Mouse (Mus musculus): ENCODE results near the gene Mpped2. TPM values are rescaled to one million over a fixed set of nuclear protein-coding genes. Genes with fewer than 3 reads are reported as not detected.

Gene Mpped2
- polyA plus RNA-seq, 1 experiment: not detected

- Histone ChIP-seq H3K4me2 (ENCODE audit: low read depth) (no peak overlapping the region), H3K27me3 (ENCODE audit: control insufficient read depth, insufficient read depth, insufficient read length) (no peaks in the 10 kb centered on the region), H3K4me3 (no peak overlapping the region), H3K36me3 (ENCODE audit: control insufficient read depth, insufficient read depth) (no peaks in the 10 kb centered on the region), H3ac (ENCODE audit: control insufficient read depth, insufficient read length) (no peak overlapping the region), H3K79me2 (ENCODE audit: control insufficient read depth, insufficient read depth) (no peaks in the 10 kb centered on the region)
- TF ChIP-seq MAX (IDR thresholded peaks at IDR 0.05; ENCODE audit: low read depth) (no peak), CEBPB (IDR thresholded peaks at IDR 0.05; ENCODE audit: insufficient read depth, poor library complexity, severe bottlenecking) (no peak), SRF (IDR thresholded peaks at IDR 0.05; ENCODE audit: control insufficient read depth, insufficient read length, low read depth) (no peak), MYOD1 (IDR thresholded peaks at IDR 0.05; ENCODE audit: control insufficient read depth in 1 of 3, insufficient read length in 2 of 3, low read depth in 2 of 3) (no peak), POLR2A (IDR thresholded peaks at IDR 0.05; ENCODE audit: insufficient read length, low read depth) (no peak), USF1 (IDR thresholded peaks at IDR 0.05; ENCODE audit: low read depth) (no peak), POLR2AphosphoS2 (IDR thresholded peaks at IDR 0.05; ENCODE audit: insufficient read length, low read depth) (no peak), E2F4 (IDR thresholded peaks at IDR 0.05; ENCODE audit: insufficient read depth) (no peak)
Measured at GRCm38 (mm10) chr2:106735792-106736359, 42.8 kb downstream of the Mpped2 start.

GRCm38 (mm10) chr2:106738951-106739350 lies 45.9 kb downstream of the Mpped2 start:
- no peak overlapping the region for H3ac ChIP-seq (ENCODE audit: control insufficient read depth, insufficient read length)
- no peaks in the 10 kb centered on the region for H3K79me2 ChIP-seq (ENCODE audit: control insufficient read depth, insufficient read depth)
- no peak for TF ChIP-seq REST (IDR thresholded peaks at IDR 0.05; ENCODE audit: insufficient read depth, insufficient read length)
- TF ChIP-seq USF1 (IDR thresholded peaks at IDR 0.05; ENCODE audit: low read depth): no peak
- TF ChIP-seq SRF (IDR thresholded peaks at IDR 0.05; ENCODE audit: control insufficient read depth, insufficient read length, low read depth): no peak
- TF ChIP-seq POLR2AphosphoS2 (IDR thresholded peaks at IDR 0.05; ENCODE audit: insufficient read length, low read depth): no peak
- TF ChIP-seq TCF3 (IDR thresholded peaks at IDR 0.05; ENCODE audit: insufficient read length, low read depth): no peak
- no peak for TF ChIP-seq MYOD1 (IDR thresholded peaks at IDR 0.05; ENCODE audit: control insufficient read depth in 1 of 3, insufficient read length in 2 of 3, low read depth in 2 of 3)
- TF ChIP-seq POLR2A (IDR thresholded peaks at IDR 0.05; ENCODE audit: insufficient read length, low read depth): no peak
- TF ChIP-seq TCF12 (IDR thresholded peaks at IDR 0.05; ENCODE audit: insufficient read depth, poor library complexity, severe bottlenecking): no peak
- no peak for TF ChIP-seq MAX (IDR thresholded peaks at IDR 0.05; ENCODE audit: low read depth)
- H3K36me3 ChIP-seq (ENCODE audit: control insufficient read depth, insufficient read depth): no peaks in the 10 kb centered on the region
- H3K4me3 ChIP-seq: no peak overlapping the region
- H3K4me2 ChIP-seq (ENCODE audit: low read depth): no peak overlapping the region
- H3K27me3 ChIP-seq (ENCODE audit: control insufficient read depth, insufficient read depth, insufficient read length): no peaks in the 10 kb centered on the region

- Histone ChIP-seq H3K36me3 (ENCODE audit: control insufficient read depth, insufficient read depth) (no peaks in the 10 kb centered on the region), H3ac (ENCODE audit: control insufficient read depth, insufficient read length) (no peak overlapping the region), H3K4me2 (ENCODE audit: low read depth) (no peak overlapping the region), H3K27me3 (ENCODE audit: control insufficient read depth, insufficient read depth, insufficient read length) (no peaks in the 10 kb centered on the region), H3K79me2 (ENCODE audit: control insufficient read depth, insufficient read depth) (no peaks in the 10 kb centered on the region), H3K4me3 (no peak overlapping the region)
- TF ChIP-seq MYOG (IDR thresholded peaks at IDR 0.05; ENCODE audit: control insufficient read depth in 1 of 3, insufficient read depth in 1 of 3, insufficient read length in 2 of 3, low read depth in 2 of 3): no peak
- TF ChIP-seq TCF3 (IDR thresholded peaks at IDR 0.05; ENCODE audit: insufficient read length, low read depth): no peak
- no peak for TF ChIP-seq POLR2AphosphoS2 (IDR thresholded peaks at IDR 0.05; ENCODE audit: insufficient read length, low read depth)
- TF ChIP-seq E2F4 (IDR thresholded peaks at IDR 0.05; ENCODE audit: insufficient read depth): no peak
- TF ChIP-seq POLR2A (IDR thresholded peaks at IDR 0.05; ENCODE audit: insufficient read length, low read depth): no peak
- TF ChIP-seq MAX (IDR thresholded peaks at IDR 0.05; ENCODE audit: low read depth): no peak
- TF ChIP-seq CEBPB (IDR thresholded peaks at IDR 0.05; ENCODE audit: insufficient read depth, poor library complexity, severe bottlenecking): no peak
- TF ChIP-seq USF1 (IDR thresholded peaks at IDR 0.05; ENCODE audit: low read depth): no peak
- no peak for TF ChIP-seq SRF (IDR thresholded peaks at IDR 0.05; ENCODE audit: control insufficient read depth, insufficient read length, low read depth)
- no peak for TF ChIP-seq REST (IDR thresholded peaks at IDR 0.05; ENCODE audit: insufficient read depth, insufficient read length)
- TF ChIP-seq MYOD1 (IDR thresholded peaks at IDR 0.05; ENCODE audit: control insufficient read depth in 1 of 3, insufficient read length in 2 of 3, low read depth in 2 of 3): no peak
- TF ChIP-seq TCF12 (IDR thresholded peaks at IDR 0.05; ENCODE audit: insufficient read depth, poor library complexity, severe bottlenecking): no peak
Measured at GRCm38 (mm10) chr2:106744086-106744485, 51.0 kb downstream of the Mpped2 start.

DNA sequence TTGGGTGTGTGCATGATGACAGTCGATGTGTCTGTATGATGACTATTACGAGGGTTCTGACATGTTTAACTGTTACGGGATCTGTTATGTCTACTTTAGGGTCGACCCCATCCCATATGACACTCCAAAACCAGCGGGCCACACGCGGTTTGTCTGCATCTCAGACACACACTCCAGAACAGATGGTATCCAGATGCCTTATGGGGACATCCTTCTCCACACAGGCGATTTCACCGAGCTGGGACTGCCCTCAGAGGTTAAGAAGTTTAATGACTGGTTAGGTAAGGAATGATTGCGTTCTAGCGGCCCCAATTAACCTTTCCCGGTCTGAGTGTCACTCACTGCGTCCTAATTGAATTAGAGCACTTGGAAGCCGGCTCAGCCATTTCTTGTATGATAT lies 51.5 kb downstream of the Mpped2 start:
- no peaks in the 10 kb centered on the region for H3K79me2 ChIP-seq (ENCODE audit: control insufficient read depth, insufficient read depth)
- no peaks in the 10 kb centered on the region for H3K36me3 ChIP-seq (ENCODE audit: control insufficient read depth, insufficient read depth)
- H3K4me3 ChIP-seq: no peak overlapping the region
- no peak overlapping the region for H3K4me2 ChIP-seq (ENCODE audit: low read depth)
- H3K27me3 ChIP-seq (ENCODE audit: control insufficient read depth, insufficient read depth, insufficient read length): no peaks in the 10 kb centered on the region
- TF ChIP-seq MYOG (IDR thresholded peaks at IDR 0.05; ENCODE audit: control insufficient read depth in 1 of 3, insufficient read depth in 1 of 3, insufficient read length in 2 of 3, low read depth in 2 of 3) (no peak), POLR2A (IDR thresholded peaks at IDR 0.05; ENCODE audit: insufficient read length, low read depth) (no peak), CEBPB (IDR thresholded peaks at IDR 0.05; ENCODE audit: insufficient read depth, poor library complexity, severe bottlenecking) (no peak), E2F4 (IDR thresholded peaks at IDR 0.05; ENCODE audit: insufficient read depth) (no peak), TCF3 (IDR thresholded peaks at IDR 0.05; ENCODE audit: insufficient read length, low read depth) (no peak), REST (IDR thresholded peaks at IDR 0.05; ENCODE audit: insufficient read depth, insufficient read length) (no peak), MYOD1 (IDR thresholded peaks at IDR 0.05; ENCODE audit: control insufficient read depth in 1 of 3, insufficient read length in 2 of 3, low read depth in 2 of 3) (no peak), MAX (IDR thresholded peaks at IDR 0.05; ENCODE audit: low read depth) (no peak), SRF (IDR thresholded peaks at IDR 0.05; ENCODE audit: control insufficient read depth, insufficient read length, low read depth) (no peak), USF1 (IDR thresholded peaks at IDR 0.05; ENCODE audit: low read depth) (no peak), POLR2AphosphoS2 (IDR thresholded peaks at IDR 0.05; ENCODE audit: insufficient read length, low read depth) (no peak), TCF12 (IDR thresholded peaks at IDR 0.05; ENCODE audit: insufficient read depth, poor library complexity, severe bottlenecking) (no peak)
- no peak overlapping the region for H3ac ChIP-seq (ENCODE audit: control insufficient read depth, insufficient read length)

Measured in myocyte (in vitro differentiated cells).